Mouse (Mus musculus) lung, postnatal 0 days (tissue): ENCODE measurements at regions not wholly inside any gene's neighbourhood (a gene's known extent, or its start where the extent isn't known, plus 50 kb on each side); places are given as distances from the start of the nearest gene placed in this dataset.

ENCODE experiments used
- ATAC-seq: fragments of 200-750 bp; cut with Nextera tagmentation; 2 replicates; pipeline ENCODE4 v1.8.0; 2017; ENCODE audit warnings: moderate library complexity
- DNase-seq: peaks from one replicate; pipeline ENCODE4 v3.0.0-alpha.2; 2016; ENCODE audit warnings: low spot score
- H3K27ac ChIP-seq: fragments of 300-500 bp; sonication (generic); 2 replicates; pipeline ENCODE4 v1.5.1; 2014; ENCODE audit warnings: antibody characterized with exemption, mild to moderate bottlenecking, low read length, mixed read lengths
- H3K27me3 ChIP-seq: fragments of 300-500 bp; sonication (generic); replicated peaks from 2 replicates; pipeline ENCODE4 v1.6.1; 2014; ENCODE audit warnings: low read length, mixed read lengths; ENCODE audit not compliant: insufficient read depth
- H3K36me3 ChIP-seq: fragments of 300-500 bp; sonication (generic); 2 replicates; pipeline ENCODE4 v1.6.1; 2014; ENCODE audit warnings: low read length, mixed read lengths; ENCODE audit not compliant: insufficient read depth
- H3K4me1 ChIP-seq: fragments of 300-500 bp; sonication (generic); 2 replicates; pipeline ENCODE4 v1.6.1; 2014; ENCODE audit warnings: antibody characterized with exemption, low read depth, low read length, mixed read lengths; ENCODE audit not compliant: insufficient read depth
- H3K4me2 ChIP-seq: fragments of 300-500 bp; sonication (generic); replicated peaks from 2 replicates; pipeline ENCODE4 v1.6.1; 2014; ENCODE audit warnings: low read depth, mild to moderate bottlenecking, low read length, moderate library complexity, mixed read lengths
- H3K4me3 ChIP-seq: fragments of 300-500 bp; sonication (generic); 2 replicates; pipeline ENCODE4 v1.5.1; 2014; ENCODE audit warnings: low read depth, low read length
- H3K9ac ChIP-seq: fragments of 300-500 bp; sonication (generic); replicated peaks from 2 replicates; pipeline ENCODE4 v1.6.1; 2014; ENCODE audit warnings: low read depth, mild to moderate bottlenecking
- H3K9me3 ChIP-seq: fragments of 300-500 bp; sonication (generic); 2 replicates; pipeline ENCODE4 v1.6.1; 2016; ENCODE audit warnings: low read length, mixed read lengths
- CTCF ChIP-seq: IDR thresholded peaks from 2 replicates; pipeline ENCODE4 v1.5.1; 2016; ENCODE audit warnings: antibody characterized with exemption, mild to moderate bottlenecking
- EP300 ChIP-seq: IDR thresholded peaks from 2 replicates; pipeline ENCODE4 v1.6.1; 2016; ENCODE audit warnings: antibody characterized with exemption, mild to moderate bottlenecking, control low read depth
- WGBS: fragments of 180-500 bp; shearing (Covaris S2); extraction: QIAGEN DNeasy Blood & Tissue Kit; methylation state at CpG from one replicate; pipeline ENCODE4 v1.1.7; 2014; 5-methylcytosine and 5-hydroxymethylcytosine counted together

DNA sequence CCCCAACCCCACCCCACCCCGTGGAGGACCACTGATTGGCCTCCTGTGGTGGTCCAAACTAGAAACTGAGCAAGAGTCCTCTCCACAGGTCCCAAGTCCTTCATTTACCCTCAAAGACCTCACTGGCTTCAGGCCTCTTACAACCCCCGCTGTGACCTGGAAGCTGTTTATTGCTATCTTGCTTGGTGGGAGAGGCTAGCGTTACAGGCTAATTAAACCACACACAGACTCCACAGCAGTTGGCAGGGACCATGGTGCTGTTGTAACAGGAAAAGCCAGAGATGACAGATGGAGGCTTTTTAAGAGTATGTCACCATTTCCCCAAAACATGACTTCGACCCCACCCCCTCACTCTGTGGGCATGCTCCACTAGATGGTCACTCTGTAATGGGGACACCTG lies 174.9 kb upstream of the Nectin1 start:
- DNase-seq (no peak), ATAC-seq (no peak)
- WGBS: 32% methylated on average over 4 of the region's 4 CpGs
- no peaks in the 10 kb centered on the region for H3K36me3 ChIP-seq
- H3K27me3 ChIP-seq: no peaks in the 10 kb centered on the region
- H3K27ac ChIP-seq: no peak overlapping the region
- no peak overlapping the region for H3K4me3 ChIP-seq
- H3K9me3 ChIP-seq: no peaks in the 10 kb centered on the region
- no peaks in the 10 kb centered on the region for H3K4me1 ChIP-seq
- no peak overlapping the region for H3K9ac ChIP-seq
- TF ChIP-seq EP300 (no peak), CTCF (no peak)
- H3K4me2 ChIP-seq: no peak overlapping the region

DNA sequence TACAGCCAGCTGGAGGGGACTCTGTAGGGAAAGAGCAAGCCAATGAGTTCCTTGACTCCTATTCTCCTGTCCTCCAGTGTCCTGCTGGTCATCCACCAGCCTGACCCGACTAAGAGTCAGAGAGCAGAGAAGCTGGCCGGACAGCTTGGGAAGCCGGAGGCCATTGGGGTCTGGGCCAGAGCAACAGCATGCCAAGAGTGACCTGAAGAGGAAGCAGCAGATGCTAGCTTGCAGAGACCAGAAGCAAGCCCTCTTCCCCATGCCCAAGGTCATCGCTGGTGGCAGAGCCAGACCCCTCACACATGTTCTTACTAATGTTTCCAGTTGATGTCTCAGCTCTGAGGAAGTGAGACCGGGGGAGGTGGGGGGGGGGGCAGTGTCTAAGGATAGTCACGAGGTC lies 172.7 kb upstream of the Nectin1 start:
- H3K27ac ChIP-seq: no peak overlapping the region
- DNase-seq (no peak), ATAC-seq (no peak)
- TF ChIP-seq EP300 (no peak), CTCF (no peak)
- no peaks in the 10 kb centered on the region for H3K36me3 ChIP-seq
- no peak overlapping the region for H3K4me2 ChIP-seq
- no peaks in the 10 kb centered on the region for H3K27me3 ChIP-seq
- no peak overlapping the region for H3K9ac ChIP-seq
- H3K9me3 ChIP-seq: no peaks in the 10 kb centered on the region
- WGBS: 70% methylated on average over 6 of the region's 6 CpGs
- H3K4me3 ChIP-seq: no peak overlapping the region
- H3K4me1 ChIP-seq: no peaks in the 10 kb centered on the region

DNA sequence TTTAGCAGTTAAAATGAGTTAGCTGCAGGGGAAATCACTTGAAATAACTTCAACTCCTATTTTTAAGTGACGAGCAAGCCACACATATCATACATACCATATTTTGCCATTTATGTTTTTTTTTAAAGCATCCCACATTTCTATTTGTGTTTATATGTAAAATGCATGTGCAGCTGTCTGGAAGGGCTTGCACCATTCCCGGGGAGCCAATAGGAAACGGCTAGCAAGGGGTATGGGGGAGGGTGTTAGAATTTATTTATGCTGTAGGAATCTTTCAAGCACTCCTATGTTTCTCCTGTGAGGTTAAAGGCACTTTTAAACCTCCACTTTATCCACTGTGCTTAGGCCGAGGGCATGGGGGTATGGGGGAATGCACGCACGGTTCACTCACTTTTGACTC lies 168.1 kb upstream of the Nectin1 start:
- Histone ChIP-seq H3K36me3 (no peaks in the 10 kb centered on the region), H3K4me2 (no peak overlapping the region), H3K27ac (no peak overlapping the region), H3K4me1 (no peaks in the 10 kb centered on the region), H3K9me3 (no peaks in the 10 kb centered on the region), H3K9ac (no peak overlapping the region), H3K4me3 (no peak overlapping the region), H3K27me3 (no peaks in the 10 kb centered on the region)
- no peak for DNase-seq
- WGBS: 81% methylated on average over 6 of the region's 6 CpGs
- TF ChIP-seq EP300: no peak
- no peak for TF ChIP-seq CTCF
- no peak for ATAC-seq

- TF ChIP-seq CTCF: no peak
- no peak for TF ChIP-seq EP300
- no peak overlapping the region for H3K4me3 ChIP-seq
- H3K4me2 ChIP-seq: no peak overlapping the region
- 45% methylated on average over 6 of the region's 6 CpGs for WGBS
- no peaks in the 10 kb centered on the region for H3K4me1 ChIP-seq
- H3K36me3 ChIP-seq: no peaks in the 10 kb centered on the region
- H3K9me3 ChIP-seq: no peaks in the 10 kb centered on the region
- H3K9ac ChIP-seq: no peak overlapping the region
- H3K27me3 ChIP-seq: no peaks in the 10 kb centered on the region
- ATAC-seq (no peak), DNase-seq (no peak)
- no peak overlapping the region for H3K27ac ChIP-seq
These were observed 163.1 kb upstream of the Nectin1 start for GRCm38 (mm10) chr9:43580653-43581052.

DNA sequence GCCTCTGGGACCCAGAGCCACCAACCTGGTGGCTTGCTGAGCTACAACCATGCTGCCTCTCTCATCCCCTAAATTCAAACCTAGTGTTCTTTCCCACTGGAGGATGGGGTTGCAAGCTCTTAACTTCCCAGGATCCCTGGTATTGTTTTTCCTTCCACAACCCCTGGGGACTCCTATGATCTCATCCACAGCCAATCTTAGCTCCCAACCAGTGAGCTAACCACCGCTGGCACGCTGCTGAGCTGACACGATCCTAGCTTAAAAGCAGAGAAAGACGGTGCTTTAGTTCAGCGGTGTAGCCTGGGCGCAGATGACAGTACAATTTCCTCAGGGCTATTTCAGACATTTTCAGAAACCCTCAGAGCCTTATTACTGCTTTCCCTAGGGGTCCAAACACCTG lies 158.2 kb upstream of the Nectin1 start:
- no peak for ATAC-seq
- DNase-seq: no peak
- Histone ChIP-seq H3K9ac (no peak overlapping the region), H3K4me3 (no peak overlapping the region), H3K4me2 (no peak overlapping the region), H3K27me3 (no peaks in the 10 kb centered on the region), H3K4me1 (no peaks in the 10 kb centered on the region), H3K36me3 (no peaks in the 10 kb centered on the region), H3K9me3 (no peaks in the 10 kb centered on the region), H3K27ac (no peak overlapping the region)
- 78% methylated on average over 6 of the region's 6 CpGs for WGBS
- TF ChIP-seq CTCF (no peak), EP300 (no peak)

DNA sequence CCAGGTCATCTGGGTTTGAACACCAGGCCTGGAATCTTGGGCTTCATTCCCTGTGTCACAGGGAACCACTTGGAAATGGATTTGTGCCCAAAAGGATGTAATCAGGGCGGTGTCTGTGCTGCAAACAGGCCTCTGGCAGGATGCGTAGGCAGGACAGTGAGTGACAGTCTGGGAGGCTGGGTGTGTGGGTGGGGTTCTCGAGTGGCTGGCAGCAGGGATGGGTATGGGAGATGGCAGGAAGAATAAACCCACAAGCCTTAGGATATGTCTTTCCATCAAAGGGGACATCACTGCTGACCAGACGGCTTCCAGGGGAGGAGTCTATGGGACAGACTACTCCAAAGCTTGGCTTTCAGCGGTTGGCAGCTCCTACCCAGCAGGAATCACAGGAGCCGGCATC lies 150.5 kb upstream of the Nectin1 start:
- Histone ChIP-seq H3K9ac (no peak overlapping the region), H3K9me3 (no peaks in the 10 kb centered on the region), H3K4me3 (no peak overlapping the region), H3K27ac (no peak overlapping the region), H3K36me3 (no peaks in the 10 kb centered on the region), H3K4me1 (no peaks in the 10 kb centered on the region), H3K4me2 (no peak overlapping the region), H3K27me3 (no peaks in the 10 kb centered on the region)
- TF ChIP-seq EP300: no peak
- TF ChIP-seq CTCF: no peak
- 59% methylated on average over 6 of the region's 6 CpGs for WGBS
- ATAC-seq (peak; percentile 32), DNase-seq (peak; percentile 15)

DNA sequence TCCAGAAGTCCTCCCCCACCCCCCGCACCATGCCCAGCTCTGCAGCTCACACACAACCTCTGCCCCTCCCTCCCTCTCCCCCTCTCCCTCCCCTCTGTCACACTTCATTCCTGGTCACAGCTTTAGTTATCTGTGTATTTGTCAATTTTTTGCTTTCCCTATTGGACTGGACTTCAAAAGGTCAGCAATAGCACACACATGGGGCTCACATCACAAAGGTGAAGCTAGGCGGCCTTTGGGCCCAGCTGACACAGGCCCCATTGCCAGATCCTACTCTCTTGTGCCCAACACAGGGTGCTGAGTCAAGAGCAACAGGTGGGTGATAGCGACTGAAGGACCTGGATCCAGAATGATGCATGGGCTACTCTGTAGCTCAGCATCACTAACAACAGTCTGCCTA lies 149.0 kb upstream of the Nectin1 start:
- no peaks in the 10 kb centered on the region for H3K9me3 ChIP-seq
- H3K4me2 ChIP-seq: no peak overlapping the region
- no peak overlapping the region for H3K4me3 ChIP-seq
- DNase-seq: no peak
- H3K4me1 ChIP-seq: no peaks in the 10 kb centered on the region
- ATAC-seq: no peak
- H3K27ac ChIP-seq: no peak overlapping the region
- no peaks in the 10 kb centered on the region for H3K27me3 ChIP-seq
- H3K9ac ChIP-seq: no peak overlapping the region
- WGBS: 65% methylated on average over 3 of the region's 3 CpGs
- no peaks in the 10 kb centered on the region for H3K36me3 ChIP-seq
- TF ChIP-seq EP300: no peak
- no peak for TF ChIP-seq CTCF
